8 mouse cellular contexts compared by ENCODE assay signal in genomic region chr19:60581377-60582290, GRCm38 (mm10). TPM values are rescaled to one million over a fixed set of nuclear protein-coding genes. Genes with fewer than 3 reads are reported as not detected.
DNase-seq lines count a peak whose midpoint lies in the region; ATAC-seq lines count a peak whose summit lies in the region.

No protein-coding gene starts in this region.

- H3K27me3 ChIP-seq in intestine, embryonic 14.5 days (replicated peaks; ENCODE audit: control insufficient read depth, insufficient read depth, low read length): no peaks in the 10 kb centered on the region
- no peaks in the 10 kb centered on the region for H3K27me3 ChIP-seq in midbrain, embryonic 15.5 days (replicated peaks)

- 34% methylated on average over 4 of the region's 4 CpGs for WGBS in intestine, embryonic 14.5 days
- WGBS in midbrain, embryonic 15.5 days: 35% methylated on average over 4 of the region's 4 CpGs

- H3K4me1 ChIP-seq in intestine, embryonic 14.5 days (replicated peaks; ENCODE audit: control insufficient read depth, insufficient read depth, low read length): peaks cover 12% of the 10 kb centered on the region; the same call in 1 of the 2 replicates
- peaks cover 27% of the 10 kb centered on the region for H3K4me1 ChIP-seq in midbrain, embryonic 15.5 days

- ATAC-seq in intestine, embryonic 14.5 days (replicated peaks; ENCODE audit: low FRiP score, low TSS enrichment, low read depth): peak; percentile 48
- peak; percentile 69 for ATAC-seq in midbrain, embryonic 15.5 days (replicated peaks)

- peak overlapping the region; percentile 97 for H3K4me3 ChIP-seq in intestine, embryonic 14.5 days (ENCODE audit: low read depth, low read length)
- peak overlapping the region; percentile 77 for H3K4me3 ChIP-seq in midbrain, embryonic 15.5 days

- DNase-seq in cerebellum, adult 11 months: peak; percentile 10
- no peak for DNase-seq in cerebellum, postnatal 14 days
- peak; percentile 2 for DNase-seq in thymus, postnatal 0 days (ENCODE audit: low spot score)
- no peak for DNase-seq in thymus, postnatal 25 days
- DNase-seq in intestine, embryonic 14.5 days (ENCODE audit: low spot score): no peak
- DNase-seq in layer of hippocampus, adult 18-20 months (ENCODE audit: low spot score in 2 of 2): no peak
- DNase-seq in spleen, postnatal 10 days (ENCODE audit: low spot score in 2 of 2): no peak

- peak overlapping the region; percentile 27 for H3K9ac ChIP-seq in intestine, embryonic 14.5 days (ENCODE audit: low read length)
- H3K9ac ChIP-seq in midbrain, embryonic 15.5 days: peak overlapping the region; percentile 88

- H3K27ac ChIP-seq in intestine, embryonic 14.5 days (ENCODE audit: low read depth): peak overlapping the region; percentile 73
- peak overlapping the region; percentile 90 for H3K27ac ChIP-seq in midbrain, embryonic 15.5 days

- H3K36me3 ChIP-seq in intestine, embryonic 14.5 days (ENCODE audit: control insufficient read depth, insufficient read depth, low read length): no peaks in the 10 kb centered on the region
- no peaks in the 10 kb centered on the region for H3K36me3 ChIP-seq in midbrain, embryonic 15.5 days (replicated peaks)

- peak overlapping the region; percentile 54 for H3K4me2 ChIP-seq in intestine, embryonic 14.5 days (ENCODE audit: low read length)
- H3K4me2 ChIP-seq in midbrain, embryonic 15.5 days: peak overlapping the region; percentile 66

- no peaks in the 10 kb centered on the region for H3K9me3 ChIP-seq in intestine, embryonic 14.5 days (ENCODE audit: control insufficient read depth, low read length)
- no peaks in the 10 kb centered on the region for H3K9me3 ChIP-seq in midbrain, embryonic 15.5 days

RNA-seq across cellular contexts. Expression of gene Cacul1, which starts 0.8 kb away (rescaled TPM):
- 16.0 and 19.4 TPM in 2 replicates for polyA plus RNA-seq in thymus, postnatal 0 days (2015; fragmentation: Nextera tagmentation; extraction: Ambion mirVana)
- 23.9 and 25.3 TPM in 2 replicates for polyA plus RNA-seq in intestine, embryonic 14.5 days (2014; fragmentation: Nextera tagmentation; extraction: Ambion mirVana)
- polyA plus RNA-seq in midbrain, embryonic 15.5 days (2015; fragmentation: Nextera tagmentation; extraction: Ambion mirVana): 23.0 and 24.9 TPM in 2 replicates
- 10 to 100 TPM; 51.1 to 54.8 TPM for total RNA-seq in layer of hippocampus, adult 18-20 months (2021)

Comparison
In these comparisons a context has a peak if more than half of its experiments do, and no peak if none do; other contexts are left out.
1. DNase-seq: peak in cerebellum, adult 11 months (single experiment) and thymus, postnatal 0 days (single experiment); none in cerebellum, postnatal 14 days (0 of 2), thymus, postnatal 25 days (single experiment), intestine, embryonic 14.5 days (single experiment), layer of hippocampus, adult 18-20 months (0 of 2) and spleen, postnatal 10 days (0 of 2).